Mouse (Mus musculus) c-Kit-negative CD71-positive TER-119-positive erythroid progenitor cells, embryonic 14.5 days (primary cell): Measurements from ENCODE around the gene Terf2ip.

Experiments
- DNase-seq: peaks from one replicate; pipeline ENCODE4 v3.0.0-alpha.2; 2013; ENCODE audit warnings: low read depth, low spot score

The Terf2ip gene

GRCm38 (mm10) chr8:112010997-112011815, at the start of gene Terf2ip, which contains the start of gene Kars:
Gene Terf2ip (plus strand): TSS chr8:112011398.
Gene Kars (minus strand): TSS chr8:112011323.
- DNase-seq = peak; percentile 88

GRCm38 (mm10) chr8:111962589-111962988, 48.6 kb upstream of the Terf2ip start:
- DNase-seq = no peak

- no peak for DNase-seq
These were observed 48.1 kb upstream of the Terf2ip start for GRCm38 (mm10) chr8:111963091-111963490.

GRCm38 (mm10) chr8:111963546-111963945, 47.7 kb upstream of the Terf2ip start:
- DNase-seq = no peak

- no peak for DNase-seq
These were observed 46.8 kb upstream of the Terf2ip start for GRCm38 (mm10) chr8:111964351-111964750.

- DNase-seq = no peak
These were observed 46.2 kb upstream of the Terf2ip start for GRCm38 (mm10) chr8:111964849-111965561.

- no peak for DNase-seq
These were observed 43.8 kb upstream of the Terf2ip start for GRCm38 (mm10) chr8:111967246-111967870.

GRCm38 (mm10) chr8:111968541-111968940, 42.7 kb upstream of the Terf2ip start:
- DNase-seq = no peak

GRCm38 (mm10) chr8:111968991-111969390, 42.2 kb upstream of the Terf2ip start:
- no peak for DNase-seq

GRCm38 (mm10) chr8:111974138-111974537, 37.1 kb upstream of the Terf2ip start:
- no peak for DNase-seq

- no peak for DNase-seq
These were observed 35.5 kb upstream of the Terf2ip start for GRCm38 (mm10) chr8:111975706-111976105.

GRCm38 (mm10) chr8:111976326-111976725, 34.9 kb upstream of the Terf2ip start:
- no peak for DNase-seq

- DNase-seq = no peak
These were observed 33.1 kb upstream of the Terf2ip start for GRCm38 (mm10) chr8:111978147-111978546.

- DNase-seq = no peak
These were observed 29.1 kb upstream of the Terf2ip start for GRCm38 (mm10) chr8:111982116-111982515.

- DNase-seq = no peak
These were observed 26.7 kb upstream of the Terf2ip start for GRCm38 (mm10) chr8:111984511-111984910.

GRCm38 (mm10) chr8:111989911-111990310, 21.3 kb upstream of the Terf2ip start:
- DNase-seq = peak; percentile 71

GRCm38 (mm10) chr8:111991278-111991677, 19.9 kb upstream of the Terf2ip start:
- DNase-seq = no peak

GRCm38 (mm10) chr8:111992013-111992702, 19.0 kb upstream of the Terf2ip start, which contains the start of gene Adat1:
Gene Adat1 (minus strand): TSS chr8:111992302.
- peak; percentile 65 for DNase-seq

GRCm38 (mm10) chr8:111992703-111993039, 18.5 kb upstream of the Terf2ip start:
- DNase-seq = no peak

GRCm38 (mm10) chr8:112004754-112005153, 6.4 kb upstream of the Terf2ip start:
- DNase-seq = no peak

- DNase-seq = no peak
These were observed 5.6 kb upstream of the Terf2ip start for GRCm38 (mm10) chr8:112005601-112006000.

- DNase-seq = no peak
These were observed 3.5 kb upstream of the Terf2ip start for GRCm38 (mm10) chr8:112007669-112008068.
